Mouse (Mus musculus) urinary bladder, postnatal 4 days (tissue): ENCODE measurements around the gene Pip5kl1.

ENCODE experiments used
- DNase-seq, 2 experiments: peaks; one replicate each; pipeline ENCODE4 v3.0.0; 2021 to 2022; ENCODE audit warnings: low spot score in 2 of 2

The Pip5kl1 gene

DNA sequence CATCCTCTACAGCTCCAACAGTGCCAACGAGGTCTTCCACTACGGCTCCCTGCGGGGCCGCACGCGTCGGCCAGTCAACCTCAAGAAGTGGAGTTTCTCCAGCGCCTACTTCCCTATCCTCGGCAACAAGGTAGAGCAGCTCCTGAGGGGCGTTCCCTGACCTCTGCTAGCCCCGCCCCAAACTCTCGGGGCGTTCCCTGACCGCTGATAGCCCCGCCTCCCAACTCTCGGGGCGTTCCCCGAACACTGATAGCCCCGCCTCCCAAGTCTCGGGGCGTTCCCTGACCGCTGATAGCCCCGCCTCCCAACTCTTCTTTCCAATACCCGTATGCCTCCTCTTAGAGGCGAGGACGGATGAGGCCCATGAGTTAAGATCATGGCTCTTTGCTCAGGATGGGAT lies 37.7 kb downstream of the Pip5kl1 start:
- no peak for DNase-seq

DNA sequence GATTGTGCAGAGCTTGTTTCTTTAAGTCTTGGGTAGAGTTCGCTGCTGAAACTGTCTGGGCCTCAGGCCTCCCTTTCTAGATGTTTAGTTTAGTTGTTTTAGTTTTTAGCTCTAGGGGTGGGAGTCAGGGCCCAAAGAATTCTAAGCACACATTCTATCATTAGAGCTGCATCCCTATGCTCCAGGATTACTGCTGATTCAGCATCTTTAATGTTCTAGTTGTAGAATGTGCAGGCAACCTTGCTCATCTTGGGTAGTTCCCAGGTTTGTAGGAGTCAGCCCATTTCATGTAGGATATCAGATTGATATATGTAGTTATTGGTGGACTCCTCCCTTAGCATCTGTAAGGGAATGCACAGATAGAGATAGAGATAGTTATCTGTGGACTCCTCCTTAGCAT lies 42.5 kb downstream of the Pip5kl1 start:
- no peak for DNase-seq

DNA sequence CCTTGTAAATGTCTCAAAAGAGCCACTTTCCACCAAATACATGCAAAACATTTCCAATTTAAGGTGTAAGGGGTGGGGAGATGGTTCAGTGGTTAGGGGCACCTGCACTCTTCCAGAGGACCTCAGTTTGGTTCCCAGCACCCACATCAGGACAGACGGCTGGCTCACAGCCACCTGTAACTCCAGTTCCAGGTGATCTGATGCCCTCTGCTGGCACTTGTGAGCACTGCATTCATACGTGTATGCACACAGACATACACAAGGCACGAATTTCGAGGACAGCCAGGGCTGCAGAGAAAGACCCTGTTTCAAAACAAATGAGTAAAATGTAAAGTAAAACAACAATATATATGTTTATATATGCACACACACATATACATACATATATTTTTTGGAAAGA lies 43.0 kb downstream of the Pip5kl1 start:
- DNase-seq = no peak

DNA sequence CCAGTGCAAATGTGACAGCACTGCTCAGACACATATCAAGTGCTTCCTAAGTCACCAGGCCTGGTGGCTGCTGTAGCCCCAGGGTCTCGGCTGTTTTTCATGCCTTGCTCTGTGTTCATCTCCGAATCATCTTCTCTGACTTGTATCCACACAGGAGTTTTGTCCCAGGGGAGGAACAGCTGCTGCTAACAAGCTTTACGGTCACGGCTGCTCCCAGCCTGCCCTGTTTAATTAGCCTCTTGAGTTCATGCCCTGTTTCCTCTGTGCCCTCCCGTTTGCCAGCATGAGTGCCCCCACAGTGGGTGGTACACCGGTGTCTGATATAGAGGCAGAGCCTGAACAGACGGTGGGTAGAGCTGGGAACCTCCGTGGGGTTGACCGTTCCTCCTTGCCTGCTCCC lies 43.5 kb downstream of the Pip5kl1 start:
- DNase-seq = no peak

DNA sequence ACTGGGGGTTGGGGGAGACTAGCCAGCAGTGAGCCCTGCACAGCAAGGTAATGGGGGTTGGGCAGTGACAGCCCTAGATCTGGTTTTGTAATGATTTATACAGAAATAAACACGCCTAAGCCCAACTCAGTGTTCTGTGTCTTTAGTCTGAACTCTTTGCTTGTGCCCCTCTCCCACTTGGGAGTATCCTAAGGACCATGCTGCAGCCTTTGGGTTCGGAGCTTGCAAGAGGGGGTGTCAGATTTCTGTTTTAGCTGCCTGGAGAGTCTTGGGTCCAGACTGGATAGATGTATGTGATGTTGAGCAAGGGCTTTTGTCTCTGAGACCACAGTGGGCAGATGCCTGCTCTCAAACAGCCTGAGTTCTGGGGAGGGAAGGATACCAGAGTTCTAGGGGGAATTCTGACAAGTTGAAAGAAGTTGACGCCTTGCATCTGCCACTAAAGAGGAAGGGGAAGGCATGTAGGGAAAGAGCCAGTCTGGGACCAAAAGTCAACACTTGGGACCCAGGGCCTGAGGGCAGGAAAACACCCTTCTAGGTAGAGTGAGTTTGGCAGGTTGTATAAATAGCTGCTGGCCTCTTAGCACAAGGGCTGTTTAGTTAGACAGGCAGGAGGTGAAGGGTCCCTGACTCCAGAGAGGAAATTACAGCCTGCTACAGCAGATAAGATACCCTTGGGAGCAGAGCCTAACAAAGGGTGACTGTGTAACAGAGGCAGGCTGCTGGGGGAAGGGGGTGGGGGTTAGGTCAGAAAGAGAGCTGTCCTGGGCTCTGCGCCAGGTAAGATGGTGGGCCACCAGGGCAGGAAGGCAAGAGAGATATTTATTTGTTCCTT lies 46.3 kb downstream of the Pip5kl1 start:
- DNase-seq = no peak

DNA sequence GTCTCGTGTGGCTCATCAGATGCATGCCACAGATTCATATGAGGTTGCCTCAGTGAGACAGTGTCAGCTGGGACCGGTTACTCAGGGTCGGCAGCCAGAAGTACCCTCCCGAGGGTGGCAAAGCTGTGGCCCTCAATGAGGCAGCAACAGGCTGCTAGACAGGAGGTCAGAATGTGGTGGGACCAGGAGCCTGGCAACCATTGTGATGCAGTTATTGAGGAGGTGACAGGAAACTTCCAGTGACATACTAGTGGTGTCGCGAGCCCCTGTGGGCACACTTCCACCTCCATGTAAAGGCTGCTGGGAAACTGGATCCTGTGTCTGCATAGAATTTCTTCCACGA lies 46.9 kb downstream of the Pip5kl1 start, which contains the start of gene Ak1:
Gene Ak1 (plus strand): TSS at position 242 of the 343 bp plus-strand sequence.
- DNase-seq = no peak

DNA sequence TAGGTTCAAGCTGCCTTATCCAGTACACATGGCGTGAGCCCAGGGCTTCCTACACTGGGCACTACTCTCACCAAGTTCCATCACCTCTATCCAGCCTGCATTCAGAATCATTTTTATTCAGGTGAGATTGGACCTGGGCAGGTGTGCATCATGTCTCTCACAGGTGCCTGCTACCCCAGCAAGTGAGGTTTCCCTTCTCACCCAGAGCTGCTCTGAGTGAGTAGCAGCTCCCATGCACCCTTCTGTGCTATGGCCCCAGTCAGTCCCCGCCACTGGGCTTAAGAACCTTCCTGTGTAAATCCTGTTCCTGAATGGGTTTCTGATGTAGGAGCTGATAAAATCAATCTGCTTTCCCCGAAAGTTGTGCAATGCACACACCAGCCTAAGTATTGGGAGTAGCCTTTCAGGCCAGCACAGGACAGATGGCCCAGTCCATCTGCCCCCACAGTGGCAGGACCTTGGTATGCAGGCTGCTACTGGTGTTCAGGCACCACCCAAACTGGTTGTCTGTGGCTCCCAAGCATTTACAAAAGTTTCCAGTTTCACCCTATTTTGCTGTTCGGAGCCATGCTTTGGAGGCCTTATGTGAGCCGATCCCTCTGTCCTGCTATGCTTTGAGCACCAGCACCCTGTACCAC lies 49.6 kb downstream of the Pip5kl1 start:
- no peak for DNase-seq

DNA sequence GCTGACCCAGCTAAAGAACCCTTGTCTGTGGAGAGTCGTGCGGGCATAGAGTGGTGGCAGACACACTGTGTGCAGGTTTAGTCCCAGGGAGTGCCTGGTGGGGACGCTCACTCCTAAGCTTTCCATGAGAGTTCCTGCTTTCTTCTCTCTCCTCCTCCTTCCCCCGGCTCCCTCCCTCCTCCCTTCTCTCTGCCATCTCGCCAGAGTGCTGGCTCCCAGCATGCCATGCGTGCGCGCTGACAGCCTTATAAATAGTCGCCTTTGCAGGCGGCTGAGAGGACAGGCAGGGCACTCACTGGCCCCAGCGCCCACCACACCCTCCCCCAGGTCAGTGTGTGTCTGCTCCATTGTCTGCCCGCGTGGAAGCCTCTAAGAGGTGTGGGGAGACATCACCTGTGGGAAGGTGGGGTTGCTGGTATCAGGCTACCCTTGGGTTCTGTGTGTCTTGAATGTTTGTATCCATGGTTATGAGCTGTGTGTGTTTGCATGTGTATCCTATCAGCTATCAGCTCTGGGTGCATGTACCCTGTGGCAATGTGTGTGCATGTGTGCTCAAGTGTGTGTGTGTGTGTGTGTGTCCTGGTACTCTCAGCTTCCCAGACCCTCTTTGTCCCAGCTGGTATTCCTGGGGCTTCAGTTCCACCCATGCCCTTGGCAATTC lies 50.7 kb downstream of the Pip5kl1 start:
- peak in 1 of 2 experiments; percentile 60 for DNase-seq

DNA sequence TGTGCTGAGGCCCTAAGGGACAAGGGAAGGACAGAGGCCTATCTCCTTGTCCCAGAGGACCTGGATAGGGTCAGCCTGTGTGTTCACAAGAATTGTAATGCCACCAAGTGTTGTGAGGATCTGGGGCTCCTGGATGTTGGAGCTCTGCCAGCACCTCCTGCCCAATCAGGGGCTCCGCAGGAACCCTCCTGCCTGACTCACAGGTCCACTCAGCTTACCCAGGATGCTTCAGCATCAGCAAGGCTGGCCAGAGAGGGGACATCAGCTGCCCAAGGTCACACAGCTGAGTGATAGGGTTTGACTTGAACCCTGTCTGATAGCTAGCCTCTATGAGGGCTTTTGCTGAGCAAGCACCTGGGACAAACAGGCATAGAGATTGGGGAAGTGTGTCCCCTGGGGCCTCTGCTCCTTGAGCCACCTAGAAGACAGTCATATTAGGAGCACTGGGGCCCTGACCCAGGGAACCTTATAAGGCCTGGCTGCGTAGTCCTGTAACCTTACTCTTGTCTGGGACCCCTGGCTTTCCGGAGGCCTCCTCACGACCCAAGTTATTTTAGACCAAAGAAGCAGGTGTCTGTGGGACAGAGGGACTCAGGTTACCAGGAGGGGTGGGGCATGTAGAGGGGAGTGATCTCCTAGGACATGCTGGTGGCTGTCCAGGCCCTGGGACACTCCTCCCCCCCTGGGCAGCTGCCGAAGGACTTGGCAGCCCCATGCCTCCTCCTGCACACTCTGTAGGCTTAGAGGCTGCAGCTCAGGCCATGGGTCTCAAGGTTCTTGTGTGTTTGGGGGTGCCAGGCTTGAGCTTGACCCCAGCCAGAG lies 51.5 kb downstream of the Pip5kl1 start:
- DNase-seq = no peak

DNA sequence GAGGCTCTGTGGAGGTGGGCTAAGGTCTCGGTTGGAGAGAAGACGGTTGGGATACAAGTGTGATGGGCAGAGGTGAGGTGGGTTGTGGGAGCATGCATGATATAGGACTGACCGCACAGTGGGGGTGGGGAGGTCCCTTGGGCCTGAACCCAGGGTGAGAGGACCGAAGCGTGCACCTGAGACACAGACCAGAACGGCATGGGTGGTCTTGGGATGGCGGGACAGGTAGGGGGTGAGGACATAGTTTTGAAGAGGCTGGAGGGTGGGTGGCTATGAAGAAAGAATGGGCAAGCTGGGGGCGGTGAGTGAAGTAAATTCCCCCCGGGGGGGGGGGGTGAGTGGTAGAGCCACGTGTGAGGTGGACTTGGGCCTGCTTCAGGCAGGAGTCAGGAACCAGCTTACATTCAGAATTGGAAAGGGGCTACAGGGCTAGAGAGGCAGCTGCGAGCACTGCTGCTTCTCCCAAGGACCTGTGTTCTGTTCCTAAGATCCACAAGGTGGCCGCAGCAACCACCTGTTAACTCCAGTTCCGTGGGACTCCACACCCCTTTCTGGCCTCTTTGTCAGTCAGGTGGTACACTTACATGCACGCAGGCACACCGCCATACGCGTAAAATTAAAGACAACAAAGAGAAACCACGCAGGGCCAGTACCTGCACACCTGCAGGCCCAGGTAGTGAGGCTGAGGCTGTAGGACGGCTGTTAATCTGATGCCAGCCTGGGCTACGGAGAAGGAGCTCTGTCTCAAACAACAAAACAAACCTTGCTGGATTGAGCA lies 52.9 kb downstream of the Pip5kl1 start:
- no peak for DNase-seq

DNA sequence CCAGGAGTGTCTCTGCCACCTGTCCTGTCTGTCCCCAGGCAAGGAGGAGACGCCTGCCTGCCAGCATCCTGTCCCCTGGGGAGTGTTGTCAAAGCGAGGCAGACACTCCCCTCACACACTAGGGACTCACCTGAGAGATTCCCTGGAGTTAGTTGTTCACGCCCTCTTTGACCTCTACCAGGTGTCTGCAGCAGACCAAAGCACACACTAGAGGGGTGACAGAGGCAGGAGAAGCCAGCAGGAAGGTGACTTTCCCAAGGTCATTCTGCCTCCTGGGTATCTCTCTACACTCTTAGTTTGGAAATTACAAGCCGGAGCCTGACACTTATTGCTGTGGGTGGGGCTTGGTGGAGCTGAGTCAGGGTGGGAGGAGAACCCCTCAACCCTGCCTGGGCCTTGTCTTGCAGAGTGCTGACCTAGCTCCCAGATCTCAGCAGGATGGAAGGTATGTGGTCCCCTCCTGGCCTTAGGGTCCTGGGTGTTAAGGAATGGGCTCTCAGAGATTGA lies 53.5 kb downstream of the Pip5kl1 start:
- DNase-seq = no peak

DNA sequence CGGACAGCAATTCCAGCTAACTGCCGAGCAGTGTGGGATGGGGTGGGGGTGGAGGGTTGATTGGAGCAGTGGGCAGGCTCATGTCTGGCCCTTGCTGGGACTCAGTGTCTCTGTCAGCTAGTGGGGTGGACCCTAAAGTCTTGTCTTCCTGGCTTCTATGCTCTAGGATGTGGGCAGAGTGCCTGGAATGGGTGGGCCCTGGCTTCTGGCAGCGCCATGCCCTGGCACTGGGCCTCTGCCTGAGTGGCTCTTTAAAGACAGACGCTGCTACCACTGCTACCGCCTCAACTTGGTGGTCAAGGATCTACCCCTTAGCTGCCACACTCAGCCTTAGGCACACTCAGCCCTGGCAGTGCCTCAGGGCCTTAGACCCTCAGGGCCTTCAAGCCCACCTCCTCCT lies 54.1 kb downstream of the Pip5kl1 start:
- peak; percentile 73 to 78 for DNase-seq

DNA sequence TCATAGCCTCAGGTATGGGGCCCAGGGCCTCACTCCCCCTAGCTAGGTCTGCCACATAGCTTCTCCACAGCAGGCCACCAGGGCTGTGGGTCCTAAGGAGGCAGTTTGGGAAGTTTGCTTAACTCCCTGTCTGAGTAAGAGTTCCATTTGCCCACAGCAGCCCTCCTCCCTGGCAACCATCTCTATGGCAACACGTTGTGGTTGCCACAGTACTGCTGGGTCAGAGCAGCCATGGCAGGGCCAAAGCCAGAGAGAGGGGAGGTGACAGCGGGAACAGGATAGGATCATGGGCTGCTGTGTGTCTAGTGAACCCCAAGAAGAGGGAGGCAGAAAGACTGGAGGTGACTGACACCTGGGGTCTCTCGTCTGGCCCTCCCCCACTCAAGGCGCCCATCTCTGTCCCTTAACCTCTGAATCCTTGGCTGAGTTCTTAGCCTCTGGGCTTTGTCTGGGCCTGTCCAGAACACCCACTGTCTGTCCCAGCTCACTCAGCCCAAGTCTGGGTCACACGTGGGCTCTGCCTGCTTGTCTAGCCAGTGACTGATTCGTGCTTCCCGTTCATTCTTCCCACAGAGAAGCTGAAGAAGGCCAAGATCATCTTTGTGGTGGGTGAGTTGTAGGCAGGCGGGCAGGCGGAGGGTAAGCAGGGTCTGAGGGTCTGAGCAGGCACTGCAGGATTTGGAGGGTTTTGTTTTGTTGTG lies 54.8 kb downstream of the Pip5kl1 start:
- peak; percentile 58 to 77 for DNase-seq

DNA sequence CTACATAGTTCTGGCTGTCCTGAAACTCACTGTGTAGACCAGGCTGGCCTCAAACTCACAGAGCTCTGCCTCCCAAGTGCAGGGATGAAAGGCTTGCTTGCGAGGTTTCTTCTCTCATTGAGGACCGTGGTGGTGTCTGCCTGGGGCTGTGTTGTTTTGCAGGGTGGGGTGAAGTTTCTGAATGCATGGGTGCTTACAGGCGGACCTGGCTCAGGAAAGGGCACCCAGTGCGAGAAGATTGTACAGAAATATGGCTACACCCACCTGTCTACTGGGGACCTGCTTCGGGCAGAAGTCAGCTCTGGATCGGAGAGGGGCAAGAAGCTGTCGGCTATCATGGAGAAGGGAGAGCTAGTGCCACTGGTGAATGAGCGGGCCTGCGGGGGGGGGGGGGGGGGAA lies 55.4 kb downstream of the Pip5kl1 start:
- no peak for DNase-seq

DNA sequence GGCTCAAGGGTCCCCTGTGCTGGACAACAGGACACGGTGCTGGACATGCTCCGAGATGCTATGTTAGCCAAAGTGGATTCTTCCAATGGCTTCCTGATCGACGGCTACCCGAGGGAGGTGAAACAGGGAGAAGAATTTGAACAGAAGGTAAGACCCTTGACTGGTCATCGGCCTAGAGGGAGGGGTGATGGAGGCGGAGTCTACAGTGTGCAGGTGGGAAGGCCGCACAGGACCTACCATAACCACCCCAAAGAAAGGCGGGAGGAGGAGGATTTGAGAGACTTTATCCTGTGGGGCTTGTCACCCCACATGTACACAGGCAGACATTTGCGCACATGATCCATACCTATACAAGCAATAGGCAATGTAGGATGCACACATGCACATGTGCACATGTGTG lies 56.4 kb downstream of the Pip5kl1 start:
- DNase-seq = no peak

DNA sequence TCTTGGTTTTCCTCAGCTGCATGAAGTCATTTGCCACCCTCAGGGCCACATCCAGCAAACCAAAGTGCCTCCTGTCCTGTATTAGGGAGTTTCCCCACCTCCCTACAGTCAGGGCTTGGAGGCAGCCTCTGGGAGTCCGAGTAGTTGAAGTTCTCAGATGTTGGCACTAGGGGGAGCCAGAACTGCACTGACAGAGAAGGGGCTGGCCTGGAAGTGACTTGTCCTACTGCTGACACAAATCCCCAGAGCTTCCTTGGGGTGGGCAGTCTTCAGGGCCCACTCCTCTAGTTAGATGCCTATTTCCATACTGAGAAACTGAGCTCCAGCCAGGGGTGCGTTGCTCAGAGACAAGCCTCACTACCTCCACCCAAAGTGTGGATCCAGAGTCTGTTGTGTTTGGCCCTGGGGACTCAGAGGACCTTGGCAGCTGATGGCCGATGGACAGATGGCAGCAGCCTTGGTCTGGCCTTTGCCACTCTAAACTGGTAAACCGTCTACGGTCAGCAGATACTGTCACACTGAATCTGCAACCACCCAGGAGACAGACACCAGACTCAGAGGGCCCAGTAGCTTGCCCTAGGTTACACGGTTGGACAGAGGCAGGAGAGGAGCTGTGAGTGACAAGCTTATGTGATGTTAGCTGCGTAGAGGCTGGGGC lies 57.3 kb downstream of the Pip5kl1 start:
- peak; percentile 72 to 84 for DNase-seq
